Mouse (Mus musculus) mouse embryonic stem cell (cell line): ENCODE results near the gene Ppp2r2c.

Experiments used
- in situ Hi-C, 2 experiments: fragments of 300-500 bp; cut with MboI; formaldehyde crosslinking; loops; 1 replicate in 1 of 2; 3 replicates in 1 of 2; pipeline ENCODE4 v1.14.3; 2019 to 2020; ENCODE audit warnings: low sequenced_read_pairs in 2 of 2, low pct_unique_long_range_greater_than_20kb in 1 of 2, mixed read lengths in 1 of 2; ENCODE audit not compliant: unreplicated experiment in 1 of 2

Gene Ppp2r2c

DNA sequence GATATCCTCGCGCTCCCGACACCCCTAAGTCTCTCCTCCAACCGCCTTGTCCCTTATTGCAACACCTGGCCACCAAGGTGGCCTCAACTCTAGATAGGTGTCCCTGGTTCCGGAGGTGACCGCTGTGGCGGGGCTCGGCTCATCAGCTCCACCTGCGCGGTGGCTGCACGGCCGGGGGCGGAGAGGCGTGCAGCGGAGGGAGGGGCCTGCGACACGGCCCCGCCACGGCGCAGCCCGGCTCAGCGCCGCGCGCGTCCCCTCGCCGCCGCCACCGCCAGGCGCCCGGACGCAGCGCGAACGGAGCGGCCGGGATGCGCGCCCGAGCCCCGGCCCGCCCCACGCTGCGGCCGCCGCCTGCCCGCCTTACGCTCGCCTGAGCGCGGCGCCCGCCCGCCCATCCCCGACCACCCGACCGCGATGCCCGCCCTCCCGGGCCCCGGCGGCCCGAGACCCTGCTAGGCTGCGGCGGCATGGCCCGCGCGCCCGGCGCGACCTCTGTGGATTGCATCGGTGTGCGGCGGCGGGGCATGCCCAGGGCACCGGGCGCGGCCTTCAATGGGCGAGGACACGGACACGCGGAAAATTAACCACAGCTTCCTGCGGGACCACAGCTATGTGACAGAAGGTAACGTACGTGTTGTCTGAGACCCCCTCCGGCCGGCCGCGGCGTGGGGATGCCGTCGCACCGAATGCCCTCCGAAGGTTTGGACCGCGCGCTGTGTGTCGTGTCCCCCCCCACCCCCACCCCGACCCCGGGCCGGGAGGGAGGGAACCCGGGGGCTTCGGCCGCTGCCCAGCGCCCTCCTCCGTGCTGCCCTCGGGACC, at the start of gene Ppp2r2c:
Gene Ppp2r2c, plus strand, starts transcription at position 248 of the 825 bp plus-strand sequence.
- in situ Hi-C loops, result no loop called here

DNA sequence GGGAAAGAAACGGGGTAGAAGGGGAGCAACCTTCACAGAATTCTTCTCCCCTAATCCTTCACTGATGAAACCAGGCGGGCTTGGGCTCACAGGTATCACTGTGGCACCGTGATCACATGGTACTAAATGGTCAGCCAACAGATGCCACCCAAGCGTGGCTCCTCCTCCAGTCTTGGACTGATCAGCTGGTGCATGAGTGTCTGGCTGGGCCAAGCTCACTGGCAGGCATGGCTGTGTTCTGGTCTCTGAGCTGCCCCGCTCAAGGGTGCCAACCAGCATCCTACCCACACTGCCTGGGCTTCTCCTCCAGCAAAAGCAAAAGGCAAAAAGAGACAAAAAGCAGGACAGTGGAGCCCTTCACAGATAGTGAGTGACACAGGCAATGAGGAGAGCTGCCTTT, 48.6 kb upstream of the Ppp2r2c start:
- in situ Hi-C loops, result no loop called here

DNA sequence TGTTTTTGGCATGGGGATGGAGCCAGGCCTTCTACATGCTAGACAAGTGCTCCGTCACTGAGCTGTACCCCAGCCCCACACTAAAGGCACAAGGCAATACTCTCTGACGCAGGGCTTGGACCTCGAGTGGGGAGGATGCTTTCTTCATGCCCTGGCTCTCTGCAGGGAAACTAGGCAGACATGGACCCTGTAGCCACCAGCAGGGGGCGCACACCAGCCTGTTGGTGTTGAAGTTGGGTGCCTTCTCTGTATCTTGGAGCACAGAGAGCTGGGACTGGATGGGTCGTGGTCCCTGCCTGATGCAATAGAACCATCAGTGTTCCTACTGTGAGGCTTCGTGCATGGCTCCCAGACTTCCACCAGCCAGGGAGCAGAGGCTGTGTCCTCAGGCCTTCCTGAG, 48.2 kb upstream of the Ppp2r2c start:
- in situ Hi-C loops, result no loop called here

DNA sequence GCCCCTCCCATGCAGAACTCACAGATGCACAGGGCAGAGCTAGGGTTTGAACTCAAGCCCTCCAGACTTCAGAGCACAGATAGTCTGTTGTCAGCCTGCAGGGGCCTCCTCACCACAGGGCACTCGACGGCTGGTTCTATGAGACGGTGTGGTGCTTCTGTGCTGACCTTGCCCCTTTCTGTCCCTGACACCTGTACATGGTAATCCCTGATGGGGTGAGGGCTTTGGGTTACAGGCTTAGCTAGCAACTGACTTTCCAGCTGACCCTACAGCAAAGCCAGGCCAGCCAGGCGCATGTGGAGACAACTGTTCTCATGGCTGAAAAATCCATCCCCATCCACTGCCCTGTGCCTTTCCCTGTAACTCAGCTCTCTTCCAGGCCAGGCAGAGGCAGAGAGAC, 45.4 kb upstream of the Ppp2r2c start:
- in situ Hi-C loops, result no loop called here

GRCm38 (mm10) chr5:36829098-36829497, 39.2 kb upstream of the Ppp2r2c start:
- in situ Hi-C loops, result no loop called here

DNA sequence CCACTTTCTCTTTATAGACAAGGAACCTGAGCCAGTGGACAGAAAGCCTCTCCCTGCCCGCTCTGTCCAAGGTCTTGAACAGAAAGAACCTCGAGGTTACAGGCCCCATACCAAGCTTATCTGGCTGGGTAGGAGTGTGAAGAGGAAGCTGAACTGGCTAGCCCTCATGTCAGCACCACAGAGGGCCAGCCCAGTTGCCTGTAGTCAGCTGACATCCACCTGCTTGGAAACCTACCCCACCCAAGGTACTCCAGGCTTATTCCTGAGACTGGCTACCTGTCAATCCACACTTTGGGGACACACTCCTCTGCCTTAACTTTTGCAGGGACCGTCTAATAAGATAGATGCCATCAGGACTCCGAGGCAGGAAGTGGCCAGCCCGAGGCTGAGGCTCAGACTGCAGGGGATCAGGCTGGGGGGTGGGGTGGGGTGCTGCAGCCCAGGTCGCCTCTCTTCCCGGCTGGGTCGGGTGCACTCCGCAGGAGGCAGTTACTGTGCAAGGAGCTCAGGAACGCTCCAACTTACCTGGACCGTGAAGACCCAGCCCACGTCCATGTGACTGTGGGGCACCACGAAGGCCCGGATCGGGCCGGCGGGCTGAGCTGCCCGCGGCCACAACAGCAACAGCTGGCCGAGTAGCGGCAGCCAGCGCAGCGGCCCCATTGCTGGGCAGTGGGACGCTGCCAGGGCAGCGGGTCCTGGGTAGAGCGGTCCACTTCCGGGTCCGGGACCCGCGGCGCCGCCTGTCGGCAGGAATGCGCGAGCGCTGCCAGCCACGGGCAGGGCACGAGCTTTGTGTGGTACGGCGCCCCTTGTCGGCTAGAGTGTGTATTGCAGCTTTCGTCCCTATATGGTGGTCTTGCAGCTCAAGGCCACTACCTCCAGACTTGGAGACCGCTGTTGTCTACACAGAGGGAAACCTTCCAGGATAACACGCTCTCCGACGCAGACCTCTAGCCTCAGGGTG, 38.1 kb upstream of the Ppp2r2c start, which contains the start of gene Man2b2:
Gene Man2b2, minus strand, starts transcription at position 741 of the 967 bp plus-strand sequence.
- in situ Hi-C loops, result no loop called here

GRCm38 (mm10) chr5:36831272-36831671, 37.0 kb upstream of the Ppp2r2c start:
- in situ Hi-C loops, result no loop called here

GRCm38 (mm10) chr5:36835933-36836332, 32.4 kb upstream of the Ppp2r2c start:
- in situ Hi-C loops, result no loop called here

GRCm38 (mm10) chr5:36839032-36839431, 29.3 kb upstream of the Ppp2r2c start:
- in situ Hi-C loops, result no loop called here

DNA sequence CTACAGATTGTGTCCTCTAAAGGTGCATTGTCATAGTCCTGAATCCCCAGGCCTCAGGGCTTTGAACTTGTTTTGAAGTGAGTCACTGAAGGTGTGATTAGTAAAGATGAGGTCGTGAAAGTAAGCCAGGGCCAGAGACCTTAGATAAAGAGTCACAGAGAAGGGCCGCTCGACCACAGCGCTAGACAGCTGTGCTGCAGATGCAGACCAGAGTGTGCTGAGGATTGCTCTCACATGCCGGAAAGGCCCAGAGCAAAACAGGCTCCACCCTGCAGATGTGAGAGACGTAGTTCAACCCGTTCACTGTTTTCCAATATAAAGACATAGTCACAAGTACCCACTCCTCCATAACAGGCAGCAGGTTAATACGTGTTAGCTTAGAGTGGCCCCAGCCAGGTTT, 28.7 kb upstream of the Ppp2r2c start:
- in situ Hi-C loops, result no loop called here

- in situ Hi-C loops, result no loop called here
Measured at GRCm38 (mm10) chr5:36840092-36840491, 28.2 kb upstream of the Ppp2r2c start.

DNA sequence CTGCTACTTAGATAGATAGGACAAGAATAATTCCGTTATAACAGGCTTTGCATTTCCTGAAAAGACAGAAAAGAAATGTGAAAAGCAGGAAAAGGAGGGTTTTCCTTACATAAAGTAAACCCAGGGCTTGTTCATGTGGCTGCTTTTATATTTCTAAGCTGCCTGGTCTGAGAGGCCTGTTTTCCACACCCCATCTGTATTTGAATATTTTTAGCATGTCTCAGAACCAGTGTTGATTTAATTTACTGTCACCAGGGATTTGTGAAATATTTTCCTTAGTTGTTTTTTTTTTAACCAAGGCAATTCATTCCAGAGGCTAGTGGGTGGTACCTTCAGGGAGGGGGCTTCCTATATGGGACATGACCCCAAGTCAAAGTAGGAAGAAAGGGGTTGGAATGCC, 26.6 kb upstream of the Ppp2r2c start:
- in situ Hi-C loops, result no loop called here

DNA sequence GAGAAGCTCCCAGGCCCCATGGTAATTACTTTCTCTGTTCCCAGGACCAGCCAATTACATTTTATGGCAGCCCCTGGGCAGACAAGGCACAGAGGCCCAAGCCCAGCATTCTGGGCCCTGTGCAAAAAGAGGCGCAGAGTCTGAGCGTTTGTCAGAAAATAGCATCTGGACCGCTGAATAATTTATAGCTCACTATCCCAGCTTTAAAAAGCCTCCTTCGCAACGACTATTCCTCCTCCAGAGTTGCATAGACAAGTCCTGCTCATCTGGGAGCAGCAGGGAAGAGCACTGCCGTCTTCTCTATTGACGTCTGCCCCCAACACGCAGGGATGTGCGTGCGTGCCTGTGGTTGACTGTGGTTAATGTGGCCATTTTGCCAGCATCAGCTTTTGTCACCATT, 23.8 kb upstream of the Ppp2r2c start:
- in situ Hi-C loops, result no loop called here

GRCm38 (mm10) chr5:36851572-36851971, 16.7 kb upstream of the Ppp2r2c start:
- in situ Hi-C loops, result no loop called here

DNA sequence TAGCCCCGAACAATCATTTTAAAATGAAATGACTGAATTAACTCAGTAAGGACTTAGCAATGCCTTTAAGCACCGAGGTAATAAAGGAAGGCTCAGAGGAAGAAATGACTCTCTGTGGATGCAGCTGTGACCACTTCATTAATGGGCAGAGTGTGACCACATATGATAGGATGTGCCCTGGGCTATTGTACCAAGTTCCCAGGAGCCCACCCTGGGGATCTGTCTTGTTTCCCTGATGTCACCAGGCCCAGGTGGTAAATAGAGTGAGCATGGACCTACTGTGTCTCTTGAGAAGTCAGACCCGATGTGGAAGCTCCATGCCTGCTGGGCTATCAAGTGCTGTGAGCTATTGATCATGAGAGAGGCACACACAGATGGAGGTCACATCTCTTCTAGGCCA, 13.1 kb upstream of the Ppp2r2c start:
- in situ Hi-C loops, result no loop called here

GRCm38 (mm10) chr5:36856529-36856928, 11.8 kb upstream of the Ppp2r2c start:
- in situ Hi-C loops, result no loop called here

DNA sequence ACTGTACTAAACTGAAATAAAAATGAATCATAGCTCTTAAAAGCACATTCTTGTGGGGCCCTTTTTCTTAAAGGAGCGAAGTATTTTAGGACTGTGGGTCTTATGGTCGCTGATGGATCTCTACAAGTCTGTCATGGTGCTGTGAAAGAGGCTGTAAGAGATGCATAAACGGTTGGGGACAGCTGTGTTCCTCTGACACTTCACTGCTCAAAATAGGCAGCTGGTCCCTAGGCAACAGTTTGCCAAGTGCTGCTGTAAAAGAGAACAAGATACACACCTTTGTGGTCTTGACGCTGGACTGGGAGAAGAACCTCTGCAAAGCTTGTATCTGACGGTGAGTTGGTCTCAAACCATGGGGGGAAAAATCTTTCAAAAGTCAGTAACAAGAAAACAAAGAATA, 10.8 kb upstream of the Ppp2r2c start:
- in situ Hi-C loops, result no loop called here

GRCm38 (mm10) chr5:36861084-36861483, 7.2 kb upstream of the Ppp2r2c start:
- in situ Hi-C loops, result no loop called here

DNA sequence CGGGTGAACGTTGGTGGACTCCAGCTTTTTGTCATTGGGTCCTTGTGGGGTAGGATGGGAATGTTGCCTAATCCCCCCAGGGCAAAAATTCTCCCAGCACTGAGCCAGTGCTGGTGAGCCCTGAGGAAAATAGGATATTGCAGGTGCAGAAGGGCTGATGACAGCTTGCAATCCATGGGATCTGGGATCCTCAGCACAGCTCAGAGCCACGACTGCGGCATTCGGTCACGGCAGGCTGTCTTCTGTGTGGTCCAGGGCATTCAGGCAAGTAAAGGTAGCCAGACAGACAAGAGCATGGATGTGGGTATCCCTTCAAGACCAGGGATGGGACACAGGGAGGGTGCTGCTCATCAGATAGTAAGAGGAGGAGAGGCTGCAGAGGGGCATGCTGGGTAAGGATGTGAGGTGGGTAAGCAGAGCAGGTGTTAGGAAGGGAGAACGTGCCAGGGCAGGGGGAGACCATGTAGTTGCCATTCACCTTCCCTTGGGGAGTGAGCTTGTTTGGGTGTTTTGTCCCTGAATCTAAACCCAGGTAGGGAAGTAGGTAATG, 1.5 kb upstream of the Ppp2r2c start:
- in situ Hi-C loops, result no loop called here
